Mouse (Mus musculus) limb, embryonic 14.5 days (tissue): ENCODE measurements around the gene Atl2. TPM values are rescaled to one million over a fixed set of nuclear protein-coding genes. Genes with fewer than 3 reads are reported as not detected.

ENCODE experiments used
- ATAC-seq: fragments of 200-750 bp; cut with Nextera tagmentation; 2 replicates; pipeline ENCODE4 v1.8.0; 2017; ENCODE audit warnings: low read depth, moderate number of reproducible peaks, moderate TSS enrichment; ENCODE audit not compliant: low FRiP score
- DNase-seq: peaks from one replicate; pipeline ENCODE4 v3.0.0-alpha.2; 2015; ENCODE audit warnings: low spot score
- H3K27ac ChIP-seq: fragments of 300-500 bp; sonication (generic); replicated peaks from 2 replicates; pipeline ENCODE4 v1.5.1; 2014; ENCODE audit warnings: low read depth, mild to moderate bottlenecking, low read length, moderate library complexity, mixed read lengths
- H3K27me3 ChIP-seq: fragments of 300-500 bp; sonication (generic); 2 replicates; pipeline ENCODE4 v1.6.1; 2014; ENCODE audit warnings: low read length, mixed read lengths; ENCODE audit not compliant: control insufficient read depth, insufficient read depth
- H3K36me3 ChIP-seq: fragments of 300-500 bp; sonication (generic); 2 replicates; pipeline ENCODE4 v1.6.1; 2014; ENCODE audit warnings: mild to moderate bottlenecking, low read length, moderate library complexity, mixed read lengths; ENCODE audit not compliant: control insufficient read depth, insufficient read depth
- H3K4me1 ChIP-seq: fragments of 300-500 bp; sonication (generic); 2 replicates; pipeline ENCODE4 v1.6.1; 2014; ENCODE audit warnings: antibody characterized with exemption, low read length, mixed read lengths; ENCODE audit not compliant: control insufficient read depth, insufficient read depth
- H3K4me2 ChIP-seq: fragments of 300-500 bp; sonication (generic); replicated peaks from 2 replicates; pipeline ENCODE4 v1.6.1; 2014; ENCODE audit warnings: low read depth, mild to moderate bottlenecking, low read length, moderate library complexity; ENCODE audit not compliant: severe bottlenecking
- H3K4me3 ChIP-seq: fragments of 300-500 bp; sonication (generic); replicated peaks from 2 replicates; pipeline ENCODE4 v1.5.1; 2014; ENCODE audit warnings: low read length
- H3K9ac ChIP-seq: fragments of 300-500 bp; sonication (generic); 2 replicates; pipeline ENCODE4 v1.6.1; 2014; ENCODE audit warnings: mild to moderate bottlenecking, low read depth, low read length, moderate library complexity; ENCODE audit not compliant: severe bottlenecking
- H3K9me3 ChIP-seq: fragments of 300-500 bp; sonication (generic); 2 replicates; pipeline ENCODE4 v1.6.1; 2016; ENCODE audit warnings: low read length; ENCODE audit not compliant: control insufficient read depth
- POLR2A ChIP-seq: fragments of 200-500 bp; IDR thresholded peaks from 2 replicates; pipeline ENCODE4 v1.8.0; 2012; ENCODE audit warnings: inconsistent platforms, mild to moderate bottlenecking, moderate library complexity, borderline replicate concordance; ENCODE audit not compliant: insufficient read depth, insufficient read length; ENCODE audit errors: extremely low read depth
- WGBS: fragments of 180-500 bp; shearing (Covaris S2); extraction: QIAGEN DNeasy Blood & Tissue Kit; methylation state at CpG from one replicate; pipeline ENCODE4 v1.1.7; 2014; 5-methylcytosine and 5-hydroxymethylcytosine counted together
- polyA plus RNA-seq, 2 experiments: library from polyadenylated mRNA; depleted of rRNA in 1 of 2; stranded (reverse) in 1 of 2; unstranded in 1 of 2; fragments of >200 nt; fragmentation: Nextera tagmentation in 1 of 2; extraction: Ambion mirVana in 1 of 2; gene quantifications; 2 replicates each; pipeline versions ENCODE4 v1.2.1 to v1.2.3; 2012 to 2014

The Atl2 gene
- polyA plus RNA-seq, 2 experiments, result 25.9 to 26.1 TPM

- Histone ChIP-seq H3K27ac (no peak overlapping the region), H3K4me2 (no peak overlapping the region), H3K9ac (no peak overlapping the region), H3K27me3 (no peaks in the 10 kb centered on the region), H3K4me3 (no peak overlapping the region), H3K4me1 (no peaks in the 10 kb centered on the region), H3K9me3 (no peaks in the 10 kb centered on the region), H3K36me3 (no peaks in the 10 kb centered on the region)
- ATAC-seq, result peak; percentile 57; the same call in 1 of the 2 replicates
- no peak for TF ChIP-seq POLR2A
- peak; percentile 56 for DNase-seq
- WGBS, result 60% methylated on average over 15 of the region's 15 CpGs
These were observed 23.8 kb upstream of the Atl2 start for GRCm38 (mm10) chr17:79919566-79920350.

DNA sequence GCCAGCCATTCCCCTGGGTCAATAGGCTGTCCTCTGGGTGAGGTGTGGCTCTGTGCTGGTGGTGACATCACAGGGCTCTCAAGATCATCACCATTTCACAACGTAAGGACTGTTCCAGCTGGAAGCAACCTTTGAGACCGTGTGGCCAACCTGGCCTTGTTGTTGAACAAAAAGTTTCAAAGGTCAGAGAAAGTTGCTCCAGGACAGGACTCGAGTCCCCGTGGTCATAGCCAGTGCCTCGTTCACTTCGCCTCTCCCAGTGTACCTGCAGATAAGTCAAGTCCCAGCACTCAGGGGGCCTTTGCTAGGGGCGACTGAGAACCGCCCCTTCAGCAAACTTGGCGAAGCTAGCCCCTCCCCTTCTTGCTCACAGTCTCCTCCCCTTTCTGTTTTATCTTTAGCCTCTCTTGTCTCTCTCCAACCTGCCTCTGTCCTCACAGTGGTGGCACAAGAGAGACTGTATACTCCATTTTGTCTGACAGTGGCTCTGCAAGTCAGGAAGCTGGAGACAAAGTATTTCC lies 22.6 kb upstream of the Atl2 start:
- Histone ChIP-seq H3K9me3 (no peaks in the 10 kb centered on the region), H3K9ac (no peak overlapping the region), H3K4me2 (no peak overlapping the region), H3K27ac (no peak overlapping the region), H3K4me3 (no peak overlapping the region), H3K4me1 (no peaks in the 10 kb centered on the region), H3K27me3 (no peaks in the 10 kb centered on the region), H3K36me3 (no peaks in the 10 kb centered on the region)
- TF ChIP-seq POLR2A, result no peak
- no peak for DNase-seq
- 35% methylated on average over 9 of the region's 9 CpGs for WGBS
- ATAC-seq, result no peak

DNA sequence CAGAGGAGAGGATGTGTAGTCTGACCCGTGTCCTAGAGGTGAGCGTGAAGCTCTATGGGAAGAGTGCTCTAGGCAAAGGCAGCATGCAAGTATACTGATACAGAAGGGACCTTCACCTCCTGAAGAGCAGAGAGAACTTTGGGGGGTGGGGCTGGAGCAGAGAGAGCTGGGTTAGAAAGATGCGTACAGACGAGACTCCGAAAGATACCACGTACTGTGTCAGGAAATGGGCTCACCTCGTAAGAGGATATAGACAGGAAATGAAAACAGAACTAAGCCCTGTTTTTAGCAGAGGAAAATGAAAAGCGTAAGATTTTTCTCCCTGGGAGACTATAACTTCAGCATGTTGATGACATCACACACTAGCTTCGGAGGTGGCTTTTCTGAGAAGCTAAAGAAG lies 21.1 kb upstream of the Atl2 start:
- H3K9ac ChIP-seq, result no peak overlapping the region
- no peaks in the 10 kb centered on the region for H3K4me1 ChIP-seq
- ATAC-seq (no peak), DNase-seq (no peak)
- H3K36me3 ChIP-seq, result no peaks in the 10 kb centered on the region
- no peak for TF ChIP-seq POLR2A
- no peaks in the 10 kb centered on the region for H3K27me3 ChIP-seq
- H3K4me3 ChIP-seq, result no peak overlapping the region
- no peak overlapping the region for H3K4me2 ChIP-seq
- 55% methylated on average over 9 of the region's 9 CpGs for WGBS
- no peak overlapping the region for H3K27ac ChIP-seq
- H3K9me3 ChIP-seq, result no peaks in the 10 kb centered on the region

GRCm38 (mm10) chr17:79912174-79912573 lies 16.3 kb upstream of the Atl2 start:
- Histone ChIP-seq H3K4me2 (no peak overlapping the region), H3K27me3 (no peaks in the 10 kb centered on the region), H3K27ac (no peak overlapping the region), H3K4me3 (no peak overlapping the region), H3K9me3 (no peaks in the 10 kb centered on the region), H3K9ac (no peak overlapping the region), H3K4me1 (no peaks in the 10 kb centered on the region), H3K36me3 (no peaks in the 10 kb centered on the region)
- no peak for TF ChIP-seq POLR2A
- ATAC-seq, result no peak
- 77% methylated on average over 2 of the region's 2 CpGs for WGBS
- no peak for DNase-seq

DNA sequence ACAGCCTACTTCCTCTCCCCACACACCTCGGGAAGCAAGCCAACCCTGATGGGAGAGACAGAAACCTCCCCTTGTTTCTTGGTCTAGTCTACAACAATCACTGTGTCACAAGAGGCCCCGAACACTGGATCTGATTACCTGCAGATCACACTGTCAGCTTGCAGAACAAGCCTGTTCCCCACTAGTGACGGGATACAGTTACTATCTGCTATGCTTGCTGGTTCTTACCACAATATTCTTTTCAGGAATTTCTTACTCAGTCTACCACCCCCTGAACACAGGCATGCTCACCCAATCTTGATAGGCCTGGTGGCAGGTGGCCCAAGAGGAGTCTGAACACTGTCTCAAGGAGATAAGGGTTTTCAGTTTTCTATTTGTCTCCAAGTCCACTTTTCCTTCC lies 15.8 kb upstream of the Atl2 start:
- no peak for TF ChIP-seq POLR2A
- H3K9me3 ChIP-seq, result no peaks in the 10 kb centered on the region
- DNase-seq (no peak), ATAC-seq (no peak)
- no peaks in the 10 kb centered on the region for H3K36me3 ChIP-seq
- H3K27me3 ChIP-seq, result no peaks in the 10 kb centered on the region
- H3K4me1 ChIP-seq, result no peaks in the 10 kb centered on the region
- 69% methylated on average over 3 of the region's 3 CpGs for WGBS
- no peak overlapping the region for H3K4me3 ChIP-seq
- H3K4me2 ChIP-seq, result no peak overlapping the region
- no peak overlapping the region for H3K9ac ChIP-seq
- H3K27ac ChIP-seq, result no peak overlapping the region
